Mouse (Mus musculus): ENCODE measurements around the gene Pnliprp2. TPM values are rescaled to one million over a fixed set of nuclear protein-coding genes. Genes with fewer than 3 reads are reported as not detected.

The Pnliprp2 gene
- polyA plus RNA-seq, 1 experiment from 2014 or later: not detected

Other genes starting within 250 kb of the Pnliprp2 start
- gene Ccdc172, start 247.7 kb upstream of the Pnliprp2 start, polyA plus RNA-seq (2016; fragmentation: Nextera tagmentation; extraction: Ambion mirVana): not detected in 2 replicates
- gene Pnlip, start 107.2 kb upstream of the Pnliprp2 start, polyA plus RNA-seq (2016; fragmentation: Nextera tagmentation; extraction: Ambion mirVana): not detected in 2 replicates
- 0.14 and 0.22 TPM in 2 replicates for gene Pnliprp1, start 30.8 kb upstream of the Pnliprp2 start, polyA plus RNA-seq (2016; fragmentation: Nextera tagmentation; extraction: Ambion mirVana)
- 0.12 TPM in 1 of 2 replicates, not detected in the other for gene 1700019N19Rik, start 34.7 kb downstream of the Pnliprp2 start, polyA plus RNA-seq (2016; fragmentation: Nextera tagmentation; extraction: Ambion mirVana)
- gene Eno4, start 183.7 kb downstream of the Pnliprp2 start, polyA plus RNA-seq (2016; fragmentation: Nextera tagmentation; extraction: Ambion mirVana): 0.43 and 0.54 TPM in 2 replicates
- gene Hspa12a, start 183.9 kb downstream of the Pnliprp2 start, polyA plus RNA-seq (2016; fragmentation: Nextera tagmentation; extraction: Ambion mirVana): 10.8 and 15.3 TPM in 2 replicates

Measured in midbrain, embryonic 10.5 days (tissue).